Mouse (Mus musculus) forebrain, embryonic 12.5 days (tissue): ENCODE results near the gene Olfr771. TPM values are rescaled to one million over a fixed set of nuclear protein-coding genes. Genes with fewer than 3 reads are reported as not detected.
"Not testable (repeated sequence)": the region's sequence is repeated elsewhere in the genome, so short reads cannot be mapped to it uniquely, and the experiment has no call there.

Experiments
- ATAC-seq: fragments of 200-750 bp; cut with Nextera tagmentation; 2 replicates; pipeline ENCODE4 v1.8.0; 2017; ENCODE audit warnings: moderate TSS enrichment; ENCODE audit not compliant: low FRiP score
- H3K27ac ChIP-seq: fragments of 300-500 bp; sonication (generic); 2 replicates; pipeline ENCODE4 v1.5.1; 2016; ENCODE audit warnings: mild to moderate bottlenecking
- H3K27me3 ChIP-seq: fragments of 300-500 bp; sonication (generic); 2 replicates; pipeline ENCODE4 v1.6.1; 2016; ENCODE audit warnings: mild to moderate bottlenecking
- H3K36me3 ChIP-seq: fragments of 300-500 bp; sonication (generic); replicated peaks from 2 replicates; pipeline ENCODE4 v1.6.1; 2016; ENCODE audit warnings: mild to moderate bottlenecking
- H3K4me1 ChIP-seq: fragments of 300-500 bp; sonication (generic); 2 replicates; pipeline ENCODE4 v1.6.1; 2016
- H3K4me2 ChIP-seq: fragments of 300-500 bp; sonication (generic); 2 replicates; pipeline ENCODE4 v1.6.1; 2016; ENCODE audit warnings: mild to moderate bottlenecking, moderate library complexity
- H3K4me3 ChIP-seq: fragments of 300-500 bp; sonication (generic); replicated peaks from 2 replicates; pipeline ENCODE4 v1.5.1; 2016; ENCODE audit warnings: mild to moderate bottlenecking
- H3K9ac ChIP-seq: fragments of 300-500 bp; sonication (generic); 2 replicates; pipeline ENCODE4 v1.6.1; 2016; ENCODE audit warnings: mild to moderate bottlenecking
- H3K9me3 ChIP-seq: fragments of 300-500 bp; sonication (generic); 2 replicates; pipeline ENCODE4 v1.6.1; 2016
- WGBS: fragments of 180-500 bp; shearing (Covaris S2); methylation state at CpG from one replicate; pipeline ENCODE4 v1.1.7; 2016; 5-methylcytosine and 5-hydroxymethylcytosine counted together
- polyA plus RNA-seq: library from polyadenylated mRNA; unstranded; fragments of >200 nt; fragmentation: Nextera tagmentation; extraction: Ambion mirVana; gene quantifications from 2 replicates; pipeline ENCODE4 v1.2.1, GENCODE M21; 2016

The Olfr771 gene
- not detected in 2 replicates for polyA plus RNA-seq

- no peaks in the 10 kb centered on the region for H3K27me3 ChIP-seq
- no peak within 1 kb of the TSS for H3K27ac ChIP-seq
- no peaks in the 10 kb centered on the region for H3K4me1 ChIP-seq
- H3K4me3 ChIP-seq, result no peak within 1 kb of the TSS
- ATAC-seq, result no peak
- H3K4me2 ChIP-seq, result no peak within 1 kb of the TSS
- 82% methylated on average over 1 of the region's 1 CpGs for WGBS
- no peaks in the 10 kb centered on the region for H3K9me3 ChIP-seq
- H3K36me3 ChIP-seq, result no peaks in the 10 kb centered on the region
- no peak within 1 kb of the TSS for H3K9ac ChIP-seq
These were observed at the start of gene Olfr771 for GRCm38 (mm10) chr10:129164651-129165050. Olfr771 (minus strand) TSS chr10:129164751.

GRCm38 (mm10) chr10:129187319-129187718 is 22.8 kb upstream of the Olfr771 start, which contains the start of gene Olfr773:
Olfr773 (minus strand) TSS chr10:129187419.
- H3K4me2 ChIP-seq, H3K9me3 ChIP-seq, H3K4me3 ChIP-seq, ATAC-seq, H3K36me3 ChIP-seq, H3K4me1 ChIP-seq, H3K27ac ChIP-seq, H3K27me3 ChIP-seq, H3K9ac ChIP-seq: not testable (repeated sequence)

- H3K4me1 ChIP-seq, H3K4me2 ChIP-seq, H3K9me3 ChIP-seq, ATAC-seq, H3K27me3 ChIP-seq, H3K36me3 ChIP-seq, H3K4me3 ChIP-seq, H3K9ac ChIP-seq, H3K27ac ChIP-seq: not testable (repeated sequence)
- WGBS, result 80% methylated on average over 4 of the region's 4 CpGs
These were observed 13.3 kb upstream of the Olfr771 start, which contains the start of gene Olfr772 for GRCm38 (mm10) chr10:129177821-129178220. Olfr772 (minus strand) TSS chr10:129177921.

GRCm38 (mm10) chr10:129138898-129139297 is 25.7 kb downstream of the Olfr771 start, which contains the start of gene Olfr770:
Olfr770 (minus strand) TSS chr10:129138998.
- no peaks in the 10 kb centered on the region for H3K36me3 ChIP-seq
- no peaks in the 10 kb centered on the region for H3K9me3 ChIP-seq
- H3K9ac ChIP-seq, result no peak within 1 kb of the TSS
- no peak within 1 kb of the TSS for H3K27ac ChIP-seq
- H3K4me2 ChIP-seq, result no peak within 1 kb of the TSS
- WGBS, result 81% methylated on average over 2 of the region's 2 CpGs
- H3K4me3 ChIP-seq, result no peak within 1 kb of the TSS
- no peaks in the 10 kb centered on the region for H3K4me1 ChIP-seq
- no peaks in the 10 kb centered on the region for H3K27me3 ChIP-seq
- no peak for ATAC-seq

- no peaks in the 10 kb centered on the region for H3K4me1 ChIP-seq
- no peaks in the 10 kb centered on the region for H3K9me3 ChIP-seq
- ATAC-seq, result no peak
- no peak within 1 kb of the TSS for H3K9ac ChIP-seq
- no peaks in the 10 kb centered on the region for H3K27me3 ChIP-seq
- 89% methylated on average over 2 of the region's 2 CpGs for WGBS
- no peak within 1 kb of the TSS for H3K4me2 ChIP-seq
- H3K4me3 ChIP-seq, result no peak within 1 kb of the TSS
- no peaks in the 10 kb centered on the region for H3K36me3 ChIP-seq
- no peak within 1 kb of the TSS for H3K27ac ChIP-seq
These were observed 46.8 kb downstream of the Olfr771 start, which contains the start of gene Olfr769 for GRCm38 (mm10) chr10:129117761-129118160. Olfr769 (minus strand) TSS chr10:129117861.

GRCm38 (mm10) chr10:129115146-129115545 is 49.4 kb downstream of the Olfr771 start:
- Histone ChIP-seq H3K9ac (no peak overlapping the region), H3K4me1 (no peaks in the 10 kb centered on the region), H3K4me3 (no peak overlapping the region), H3K27ac (no peak overlapping the region), H3K27me3 (no peaks in the 10 kb centered on the region), H3K4me2 (no peak overlapping the region), H3K36me3 (no peaks in the 10 kb centered on the region), H3K9me3 (no peaks in the 10 kb centered on the region)
- 92% methylated on average over 3 of the region's 3 CpGs for WGBS
- no peak for ATAC-seq

Other genes with a start within 250 kb of the Olfr771 start
- 11.3 and 13.3 TPM in 2 replicates for gene Rdh5, start 241.9 kb downstream of the Olfr771 start, polyA plus RNA-seq
- gene Bloc1s1, start 240.7 kb downstream of the Olfr771 start, polyA plus RNA-seq, result 183 and 188 TPM in 2 replicates
- gene Itga7, start 230.9 kb downstream of the Olfr771 start, polyA plus RNA-seq, result 0.46 and 0.73 TPM in 2 replicates
- gene Mettl7b, start 203.8 kb downstream of the Olfr771 start, polyA plus RNA-seq, result not detected in 2 replicates
- gene Olfr9, start 175.3 kb downstream of the Olfr771 start, polyA plus RNA-seq, result not detected in 2 replicates
- not detected in 2 replicates for gene Olfr763, start 154.0 kb downstream of the Olfr771 start, polyA plus RNA-seq
- gene Olfr764-ps1, start 124.9 kb downstream of the Olfr771 start, polyA plus RNA-seq, result not detected in 2 replicates
- not detected in 2 replicates for gene Olfr765, start 114.8 kb downstream of the Olfr771 start, polyA plus RNA-seq
- gene Olfr766-ps1, start 95.8 kb downstream of the Olfr771 start, polyA plus RNA-seq, result not detected in 2 replicates
- gene Olfr767, start 81.8 kb downstream of the Olfr771 start, polyA plus RNA-seq, result not detected in 2 replicates
- not detected in 2 replicates for gene Olfr768, start 65.4 kb downstream of the Olfr771 start, polyA plus RNA-seq
- gene Olfr769, start 46.9 kb downstream of the Olfr771 start, polyA plus RNA-seq, result not detected in 2 replicates
- gene Olfr770, start 25.8 kb downstream of the Olfr771 start, polyA plus RNA-seq, result not detected in 2 replicates
- gene Olfr772, start 13.2 kb upstream of the Olfr771 start, polyA plus RNA-seq, result not detected in 2 replicates
- gene Olfr773, start 22.7 kb upstream of the Olfr771 start, polyA plus RNA-seq, result not detected in 2 replicates
- gene Olfr774, start 71.5 kb upstream of the Olfr771 start, polyA plus RNA-seq, result not detected in 2 replicates
- not detected in 2 replicates for gene Olfr775, start 83.7 kb upstream of the Olfr771 start, polyA plus RNA-seq
- not detected in 2 replicates for gene Olfr776, start 94.4 kb upstream of the Olfr771 start, polyA plus RNA-seq
- not detected in 2 replicates for gene Olfr777, start 106.7 kb upstream of the Olfr771 start, polyA plus RNA-seq
- gene Olfr780, start 153.4 kb upstream of the Olfr771 start, polyA plus RNA-seq, result not detected in 2 replicates
- gene Olfr781, start 164.1 kb upstream of the Olfr771 start, polyA plus RNA-seq, result not detected in 2 replicates
- not detected in 2 replicates for gene Olfr782, start 184.1 kb upstream of the Olfr771 start, polyA plus RNA-seq
- 0.12 and 0.17 TPM in 2 replicates for gene Olfr784, start 219.3 kb upstream of the Olfr771 start, polyA plus RNA-seq
- gene Olfr785, start 240.7 kb upstream of the Olfr771 start, polyA plus RNA-seq, result not detected in 2 replicates